Mouse (Mus musculus) cortical plate, adult 2 months (tissue): Measurements from ENCODE around the gene Sec24d.

ENCODE experiments used
- CTCF ChIP-seq: fragments of 200-500 bp; IDR thresholded peaks from 2 replicates; pipeline ENCODE4 v1.5.1; 2011; ENCODE audit warnings: mild to moderate bottlenecking, control low read depth, low read length; ENCODE audit not compliant: insufficient read depth; ENCODE audit errors: extremely low read depth
- POLR2A ChIP-seq: fragments of 200-500 bp; IDR thresholded peaks from 2 replicates; pipeline ENCODE4 v1.6.1; 2011; ENCODE audit warnings: mild to moderate bottlenecking, low read length, control low read depth; ENCODE audit not compliant: insufficient read depth; ENCODE audit errors: extremely low read depth

- TF ChIP-seq POLR2A (no peak), CTCF (no peak)
Measured at GRCm38 (mm10) chr3:123369161-123369560, 101.9 kb downstream of the Sec24d start.
